Mouse (Mus musculus): ENCODE measurements at regions not wholly inside any gene's neighbourhood (a gene's known extent, or its start where the extent isn't known, plus 50 kb on each side); places are given as distances from the start of the nearest gene placed in this dataset.

- TF ChIP-seq POLR2A (IDR thresholded peaks at IDR 0.05; ENCODE audit: low read depth, low read length) (no peak), CTCF (conservative IDR thresholded peaks at IDR 0.05; ENCODE audit: insufficient read depth, insufficient read length, low read depth, low read length) (no peak)
Measured at GRCm38 (mm10) chr9:63087195-63087594, 61.6 kb downstream of the Skor1 start.
